Mouse (Mus musculus) midbrain, embryonic 10.5 days (tissue): Measurements from ENCODE around the gene Epha1. TPM values are rescaled to one million over a fixed set of nuclear protein-coding genes. Genes with fewer than 3 reads are reported as not detected.

Experiments used
- DNase-seq: peaks from one replicate; pipeline ENCODE4 v3.0.0-alpha.2; 2017; ENCODE audit warnings: low spot score
- H3K27ac ChIP-seq: fragments of 300-500 bp; sonication (generic); replicated peaks from 2 replicates; pipeline ENCODE4 v1.5.1; 2016; ENCODE audit warnings: mild to moderate bottlenecking
- H3K27me3 ChIP-seq: fragments of 300-500 bp; sonication (generic); 2 replicates; pipeline ENCODE4 v1.6.1; 2016; ENCODE audit warnings: low read depth, mild to moderate bottlenecking; ENCODE audit not compliant: poor library complexity, severe bottlenecking
- H3K36me3 ChIP-seq: fragments of 300-500 bp; sonication (generic); 2 replicates; pipeline ENCODE4 v1.6.1; 2016; ENCODE audit warnings: mild to moderate bottlenecking, moderate library complexity
- H3K4me1 ChIP-seq: fragments of 300-500 bp; sonication (generic); 2 replicates; pipeline ENCODE4 v1.6.1; 2016
- H3K4me3 ChIP-seq: fragments of 300-500 bp; sonication (generic); 2 replicates; pipeline ENCODE4 v1.5.1; 2016; ENCODE audit warnings: mild to moderate bottlenecking, moderate library complexity
- H3K9me3 ChIP-seq: fragments of 300-500 bp; sonication (generic); replicated peaks from 2 replicates; pipeline ENCODE4 v1.6.1; 2016; ENCODE audit warnings: mild to moderate bottlenecking
- WGBS: fragments of 180-500 bp; shearing (Covaris S2); methylation state at CpG from one replicate; pipeline ENCODE4 v1.1.7; 2016; 5-methylcytosine and 5-hydroxymethylcytosine counted together
- polyA plus RNA-seq: library from polyadenylated mRNA; unstranded; fragments of >200 nt; fragmentation: Nextera tagmentation; extraction: Ambion mirVana; gene quantifications from 2 replicates; pipeline ENCODE4 v1.2.1, GENCODE M21; 2016

Gene Epha1
- polyA plus RNA-seq, 1 experiment from 2014 or later, result 1.5 TPM

- H3K4me3 ChIP-seq, result no peak overlapping the region
- H3K36me3 ChIP-seq, result no peaks in the 10 kb centered on the region
- 75% methylated on average over 9 of the region's 9 CpGs for WGBS
- no peak overlapping the region for H3K27ac ChIP-seq
- no peak for DNase-seq
- H3K4me1 ChIP-seq, result peaks cover 15% of the 10 kb centered on the region
- peaks cover 12% of the 10 kb centered on the region; the same call in 1 of the 2 replicates for H3K27me3 ChIP-seq
- no peaks in the 10 kb centered on the region for H3K9me3 ChIP-seq
Measured at GRCm38 (mm10) chr6:42381916-42382381, 8.9 kb upstream of the Epha1 start.

- H3K36me3 ChIP-seq, result no peaks in the 10 kb centered on the region
- H3K27me3 ChIP-seq, result peaks cover 19% of the 10 kb centered on the region
- H3K4me1 ChIP-seq, result peaks cover 18% of the 10 kb centered on the region
- H3K27ac ChIP-seq, result no peak overlapping the region
- no peak overlapping the region for H3K4me3 ChIP-seq
- 26% methylated on average over 2 of the region's 2 CpGs for WGBS
- H3K9me3 ChIP-seq, result no peaks in the 10 kb centered on the region
- DNase-seq, result no peak
Measured at GRCm38 (mm10) chr6:42381221-42381620, 8.2 kb upstream of the Epha1 start.

GRCm38 (mm10) chr6:42380416-42381144 lies 7.5 kb upstream of the Epha1 start:
- peaks cover 25% of the 10 kb centered on the region for H3K27me3 ChIP-seq
- peak; percentile 43 for DNase-seq

GRCm38 (mm10) chr6:42379551-42379950 lies 6.5 kb upstream of the Epha1 start:
- 49% methylated on average over 3 of the region's 3 CpGs for WGBS
- Histone ChIP-seq H3K27ac (no peak overlapping the region), H3K4me1 (peaks cover 24% of the 10 kb centered on the region)

More at GRCm38 (mm10) chr6:42380416-42381144, 7.5 kb upstream of the Epha1 start:
- no peak overlapping the region for H3K27ac ChIP-seq
- H3K4me1 ChIP-seq, result peaks cover 24% of the 10 kb centered on the region
- no peaks in the 10 kb centered on the region for H3K9me3 ChIP-seq
- no peak overlapping the region for H3K4me3 ChIP-seq
- no peaks in the 10 kb centered on the region for H3K36me3 ChIP-seq
- WGBS, result 2% methylated on average over 8 of the region's 8 CpGs

GRCm38 (mm10) chr6:42377280-42377679 lies 4.2 kb upstream of the Epha1 start:
- Histone ChIP-seq H3K27ac (no peak overlapping the region), H3K9me3 (no peaks in the 10 kb centered on the region), H3K4me3 (no peak overlapping the region), H3K4me1 (peaks cover 42% of the 10 kb centered on the region), H3K36me3 (no peaks in the 10 kb centered on the region), H3K27me3 (peaks cover 52% of the 10 kb centered on the region)
- DNase-seq, result no peak
- 63% methylated on average over 5 of the region's 5 CpGs for whole genome bisulfite sequencing

More at GRCm38 (mm10) chr6:42379551-42379950, 6.5 kb upstream of the Epha1 start:
- H3K9me3 ChIP-seq, result no peaks in the 10 kb centered on the region
- DNase-seq, result no peak
- H3K27me3 ChIP-seq, result peaks cover 36% of the 10 kb centered on the region
- H3K4me3 ChIP-seq, result no peak overlapping the region
- no peaks in the 10 kb centered on the region for H3K36me3 ChIP-seq

GRCm38 (mm10) chr6:42376504-42377019 lies 3.5 kb upstream of the Epha1 start:
- 71% methylated on average over 6 of the region's 6 CpGs for WGBS
- Histone ChIP-seq H3K4me3 (no peak overlapping the region), H3K9me3 (no peaks in the 10 kb centered on the region), H3K4me1 (peaks cover 45% of the 10 kb centered on the region), H3K27me3 (peaks cover 60% of the 10 kb centered on the region), H3K27ac (no peak overlapping the region), H3K36me3 (no peaks in the 10 kb centered on the region)
- no peak for DNase-seq

GRCm38 (mm10) chr6:42376016-42376415 lies 2.9 kb upstream of the Epha1 start:
- peaks cover 43% of the 10 kb centered on the region for H3K4me1 ChIP-seq
- DNase-seq, result no peak
- H3K27me3 ChIP-seq, result peaks cover 65% of the 10 kb centered on the region
- no peaks in the 10 kb centered on the region for H3K9me3 ChIP-seq
- no peak overlapping the region for H3K27ac ChIP-seq
- 52% methylated on average over 4 of the region's 4 CpGs for WGBS
- no peak overlapping the region for H3K4me3 ChIP-seq
- H3K36me3 ChIP-seq, result no peaks in the 10 kb centered on the region

GRCm38 (mm10) chr6:42375131-42375530 lies 2.1 kb upstream of the Epha1 start:
- no peak overlapping the region for H3K4me3 ChIP-seq
- 97% methylated on average over 2 of the region's 2 CpGs for WGBS
- H3K27me3 ChIP-seq, result peaks cover 72% of the 10 kb centered on the region
- peaks cover 46% of the 10 kb centered on the region for H3K4me1 ChIP-seq
- H3K27ac ChIP-seq, result no peak overlapping the region
- H3K36me3 ChIP-seq, result no peaks in the 10 kb centered on the region
- no peaks in the 10 kb centered on the region for H3K9me3 ChIP-seq
- no peak for DNase-seq

GRCm38 (mm10) chr6:42374701-42375100 lies 1.6 kb upstream of the Epha1 start:
- Histone ChIP-seq H3K27me3 (peaks cover 72% of the 10 kb centered on the region), H3K27ac (no peak overlapping the region), H3K4me3 (no peak overlapping the region), H3K9me3 (no peaks in the 10 kb centered on the region), H3K36me3 (no peaks in the 10 kb centered on the region), H3K4me1 (peaks cover 51% of the 10 kb centered on the region)
- WGBS, result 84% methylated on average over 4 of the region's 4 CpGs
- DNase-seq, result no peak

- Histone ChIP-seq H3K9me3 (no peaks in the 10 kb centered on the region), H3K36me3 (no peaks in the 10 kb centered on the region), H3K4me1 (peaks cover 57% of the 10 kb centered on the region), H3K4me3 (peak overlapping the region; percentile 68), H3K27me3 (peaks cover 65% of the 10 kb centered on the region), H3K27ac (no peak overlapping the region)
- DNase-seq, result no peak
- WGBS, result 40% methylated on average over 7 of the region's 7 CpGs
Measured at GRCm38 (mm10) chr6:42373669-42374430, 782 bp upstream of the Epha1 start.

- H3K4me1 ChIP-seq, result peaks cover 57% of the 10 kb centered on the region
- H3K36me3 ChIP-seq, result no peaks in the 10 kb centered on the region
- 0 out of 2 replicates have a peak overlapping the region, but pooled peaks have one; percentile 76 for H3K27ac ChIP-seq
- H3K27me3 ChIP-seq, result peaks cover 60% of the 10 kb centered on the region
- no peaks in the 10 kb centered on the region for H3K9me3 ChIP-seq
- WGBS, result 19% methylated on average over 9 of the region's 9 CpGs
- H3K4me3 ChIP-seq, result peak overlapping the region; percentile 68
- no peak for DNase-seq
Measured at GRCm38 (mm10) chr6:42372421-42372815, 650 bp downstream of the Epha1 start.

GRCm38 (mm10) chr6:42372001-42372400 lies 1.1 kb downstream of the Epha1 start:
- Histone ChIP-seq H3K4me1 (peaks cover 57% of the 10 kb centered on the region), H3K27ac (no peak overlapping the region), H3K9me3 (no peaks in the 10 kb centered on the region), H3K4me3 (no peak overlapping the region), H3K36me3 (no peaks in the 10 kb centered on the region), H3K27me3 (peaks cover 60% of the 10 kb centered on the region)
- 7% methylated on average over 3 of the region's 3 CpGs for WGBS
- DNase-seq, result no peak
